35 mouse cellular contexts compared by ENCODE assay signal in genomic region chr1:134577384-134578120, GRCm38 (mm10). TPM values are rescaled to one million over a fixed set of nuclear protein-coding genes. Genes with fewer than 3 reads are reported as not detected.
A peak's percentile ranks its signal among the peaks of the same experiment; 100 is the strongest.
DNase-seq lines count a peak whose midpoint lies in the region; ATAC-seq and TF ChIP-seq lines count a peak whose summit lies in the region.
"Had no signal": no experiment of that assay in that cellular context is flagged by ENCODE, and none has a peak within 500 bp of the region (broad histone marks: within the 10 kb centered on the region; RNA-seq: fewer than 3 reads in every experiment).

No protein-coding gene starts in this region.

- H3K4me1 ChIP-seq in ES-Bruce4 (ENCODE audit: control insufficient read depth, insufficient read depth, low read length): peaks cover 3% of the 10 kb centered on the region
- H3K4me1 ChIP-seq in forebrain, embryonic 13.5 days: no peaks in the 10 kb centered on the region; the same call in none of the 2 replicates
- H3K4me1 ChIP-seq: embryonic facial prominence, embryonic 10.5 days; embryonic facial prominence, embryonic 13.5 days had no signal

- H3K27me3 ChIP-seq in ES-Bruce4 (ENCODE audit: control insufficient read depth, insufficient read depth, low read length, poor library complexity, severe bottlenecking): no peaks in the 10 kb centered on the region
- no peaks in the 10 kb centered on the region for H3K27me3 ChIP-seq in forebrain, embryonic 13.5 days
- H3K27me3 ChIP-seq: embryonic facial prominence, embryonic 13.5 days; forebrain, embryonic 12.5 days; heart, embryonic 13.5 days had no signal

- DNase-seq in cerebellum, adult 18-20 months: peak; percentile 30 to 53
- DNase-seq in cerebellum, adult 11-12 months: no peak
- peak; percentile 15 to 42 for DNase-seq in cerebellum, postnatal 36 days
- no peak for DNase-seq in cerebellum, postnatal 4 days (ENCODE audit: low spot score in 2 of 2)
- peak; percentile 44 for DNase-seq in brain, adult 2 months (ENCODE audit: low read depth, low spot score)
- no peak for DNase-seq in left cerebral cortex, postnatal 14 days (ENCODE audit: low spot score in 2 of 2)
- DNase-seq: adrenal gland, adult 8-10 months; adrenal gland, postnatal 25 days; cerebellum, postnatal 10 days; embryo, embryonic 11 days; gastrocnemius, adult 2 months; gastrocnemius, postnatal 14 days; heart, adult 18-20 months; heart, postnatal 14 days; heart, postnatal 4 days; kidney, adult 18-20 months; kidney, adult 9 months had no signal

- H3K9me3 ChIP-seq in ES-Bruce4 (replicated peaks; ENCODE audit: control insufficient read depth, insufficient read depth, low read length, poor library complexity, severe bottlenecking): no peaks in the 10 kb centered on the region
- H3K9me3 ChIP-seq in forebrain, embryonic 13.5 days (replicated peaks): no peaks in the 10 kb centered on the region
- H3K9me3 ChIP-seq: embryonic facial prominence, embryonic 10.5 days; embryonic facial prominence, embryonic 13.5 days; forebrain, embryonic 12.5 days; heart, embryonic 10.5 days; heart, embryonic 13.5 days had no signal

- no peak for TF ChIP-seq CTCF in ES-Bruce4 (IDR thresholded peaks at IDR 0.05; ENCODE audit: low read depth, low read length)

- no peak overlapping the region for H3K4me3 ChIP-seq in ES-Bruce4 (ENCODE audit: low read depth, low read length)
- H3K4me3 ChIP-seq in forebrain, embryonic 13.5 days: no peak overlapping the region
- H3K4me3 ChIP-seq: embryonic facial prominence, embryonic 10.5 days; embryonic facial prominence, embryonic 13.5 days; erythroblast, embryonic 14.5 days; forebrain, embryonic 12.5 days; gastrocnemius, adult 2 months; heart, embryonic 10.5 days; heart, embryonic 13.5 days had no signal

- peak overlapping the region; percentile 8; the same call in 1 of the 2 replicates for H3K27ac ChIP-seq in ES-Bruce4 (ENCODE audit: insufficient read depth, low read length)
- no peak overlapping the region for H3K27ac ChIP-seq in forebrain, embryonic 13.5 days
- H3K27ac ChIP-seq: embryonic facial prominence, embryonic 10.5 days; embryonic facial prominence, embryonic 13.5 days; forebrain, embryonic 12.5 days; gastrocnemius, adult 2 months; heart, embryonic 10.5 days; heart, embryonic 13.5 days; hindbrain, embryonic 14.5 days; hindbrain, postnatal 0 days had no signal

- intact Hi-C loops in left cerebral cortex, postnatal 14 days (cut with DNase I): no loop called here

- no peak overlapping the region for H3K4me2 ChIP-seq in forebrain, embryonic 13.5 days
- H3K4me2 ChIP-seq: embryonic facial prominence, embryonic 13.5 days; forebrain, embryonic 12.5 days; heart, embryonic 13.5 days; hindbrain, embryonic 14.5 days had no signal

- no peak for ATAC-seq in forebrain, embryonic 13.5 days
- ATAC-seq: activated CD4-positive, CD25-positive, alpha-beta regulatory T cell, adult 4 months; forebrain, embryonic 16.5 days; hindbrain, postnatal 0 days; inflammation-experienced regulatory T-cells, adult 6 months; intestine, embryonic 16.5 days had no signal

- H3K9ac ChIP-seq in ES-Bruce4 (ENCODE audit: low read depth, poor library complexity, severe bottlenecking): no peak overlapping the region; the same call in 1 of the 2 replicates
- H3K9ac ChIP-seq in forebrain, embryonic 13.5 days: no peak overlapping the region
- H3K9ac ChIP-seq: embryonic facial prominence, embryonic 13.5 days; forebrain, embryonic 12.5 days; heart, embryonic 13.5 days; hindbrain, embryonic 14.5 days had no signal

- no peak for TF ChIP-seq EP300 in ES-Bruce4 (IDR thresholded peaks at IDR 0.05; ENCODE audit: insufficient read depth, low read depth, low read length)

- TF ChIP-seq POLR2A in ES-Bruce4 (IDR thresholded peaks at IDR 0.05; ENCODE audit: insufficient read depth, low read length): no peak

- peaks cover 3% of the 10 kb centered on the region; the same call in 1 of the 2 replicates for H3K36me3 ChIP-seq in ES-Bruce4 (ENCODE audit: control insufficient read depth, insufficient read depth, low read length, poor library complexity, severe bottlenecking)
- peaks cover 4% of the 10 kb centered on the region; the same call in 1 of the 2 replicates for H3K36me3 ChIP-seq in forebrain, embryonic 13.5 days (ENCODE audit: poor library complexity, severe bottlenecking)
- H3K36me3 ChIP-seq: forebrain, embryonic 12.5 days; heart, embryonic 13.5 days had no signal

- WGBS in forebrain, embryonic 13.5 days: 84% methylated on average over 6 of the region's 6 CpGs

RNA-seq across cellular contexts. Expression of gene Kdm5b, which starts 17.6 kb away (rescaled TPM):
- polyA plus RNA-seq in ES-Bruce4 (2011; ENCODE audit: insufficient read depth, insufficient read length, low read depth, missing spikeins): 161 and 181 TPM in 2 replicates
- polyA plus RNA-seq in forebrain, embryonic 13.5 days (2015; fragmentation: Nextera tagmentation; extraction: Ambion mirVana): 95.4 and 96.5 TPM in 2 replicates
- total RNA-seq in left cerebral cortex, postnatal 14 days (2021): 10 to 100 TPM; 59.0 to 63.2 TPM

RNA-seq across cellular contexts. Expression of gene Mgat4e, which starts 28.1 kb away (rescaled TPM):
- 1.3 and 1.6 TPM in 2 replicates for polyA plus RNA-seq in ES-Bruce4 (2011; ENCODE audit: insufficient read depth, insufficient read length, low read depth, missing spikeins)
- polyA plus RNA-seq in forebrain, embryonic 13.5 days (2015; fragmentation: Nextera tagmentation; extraction: Ambion mirVana): not detected in 2 replicates
- not detected for total RNA-seq in left cerebral cortex, postnatal 14 days (2021)
- total RNA-seq: adrenal gland, adult 8-10 months; adrenal gland, postnatal 25 days; gastrocnemius, adult 2 months; gastrocnemius, postnatal 14 days; gastrocnemius, postnatal 4 days; heart, adult 18-20 months; heart, postnatal 14 days; heart, postnatal 4 days; hindbrain, postnatal 0 days had no signal
- polyA plus RNA-seq: activated CD4-positive, CD25-positive, alpha-beta regulatory T cell, adult 4 months; cortical plate, adult 2 months; embryonic facial prominence, embryonic 10.5 days; embryonic facial prominence, embryonic 13.5 days; erythroblast, embryonic 14.5 days; forebrain, embryonic 12.5 days; forebrain, embryonic 16.5 days; heart, embryonic 10.5 days; heart, embryonic 13.5 days; heart, embryonic 16.5 days; hindbrain, embryonic 11.5 days; hindbrain, embryonic 14.5 days; hindbrain, postnatal 0 days; inflammation-experienced regulatory T-cells, adult 6 months; intestine, embryonic 16.5 days had no signal

Comparison
In these comparisons a context has a peak if more than half of its experiments do, and no peak if none do; other contexts are left out.
1. DNase-seq: peak in cerebellum, adult 18-20 months (2 of 2), cerebellum, postnatal 36 days (2 of 2) and brain, adult 2 months (single experiment); none in cerebellum, adult 11-12 months (single experiment), cerebellum, postnatal 4 days (0 of 2) and left cerebral cortex, postnatal 14 days (0 of 2).